Mouse (Mus musculus): ENCODE data around the gene Olfr623.

Olfr623 gene

GRCm38 (mm10) chr7:103663598-103663997 is at the start of gene Olfr623:
TSS of gene Olfr623 (minus strand) at chr7:103663698.
- DNase-seq (ENCODE audit: low read depth) = no peak

GRCm38 (mm10) chr7:103712024-103712423 is 48.5 kb upstream of the Olfr623 start:
- DNase-seq (ENCODE audit: low read depth) = no peak

- no peak for DNase-seq (ENCODE audit: low read depth)
These were observed 36.0 kb upstream of the Olfr623 start for GRCm38 (mm10) chr7:103699469-103699868.

GRCm38 (mm10) chr7:103682420-103682819 is 18.9 kb upstream of the Olfr623 start, which contains the start of gene Olfr625-ps1:
TSS of gene Olfr625-ps1 (plus strand) at chr7:103682720.
- DNase-seq (ENCODE audit: low read depth) = no peak

- DNase-seq (ENCODE audit: low read depth) = no peak
These were observed 7.6 kb upstream of the Olfr623 start, which contains the start of gene Olfr624 for GRCm38 (mm10) chr7:103671091-103671490. TSS of gene Olfr624 (minus strand) at chr7:103671191.

- no peak for DNase-seq (ENCODE audit: low read depth)
These were observed 19.4 kb downstream of the Olfr623 start for GRCm38 (mm10) chr7:103644070-103644469.

- no peak for DNase-seq (ENCODE audit: low read depth)
These were observed 20.9 kb downstream of the Olfr623 start, which contains the start of gene Olfr622 for GRCm38 (mm10) chr7:103642602-103643001. TSS of gene Olfr622 (minus strand) at chr7:103642702.

GRCm38 (mm10) chr7:103636795-103637194 is 26.7 kb downstream of the Olfr623 start:
- no peak for DNase-seq (ENCODE audit: low read depth)

GRCm38 (mm10) chr7:103612434-103612833 is 51.1 kb downstream of the Olfr623 start, which contains the start of gene Olfr620:
TSS of gene Olfr620 (minus strand) at chr7:103612534.
- no peak for DNase-seq (ENCODE audit: low read depth)
